Mouse (Mus musculus): ENCODE results near the gene Myo18a. TPM values are rescaled to one million over a fixed set of nuclear protein-coding genes. Genes with fewer than 3 reads are reported as not detected.

The Myo18a gene
- total RNA-seq, 2 experiments from 2014 or later: 329 to 377 TPM

- no peak for DNase-seq
Measured at GRCm38 (mm10) chr11:77771879-77772713, 9.1 kb downstream of the Myo18a start.

GRCm38 (mm10) chr11:77775701-77776400 is 12.8 kb downstream of the Myo18a start:
- no peak for DNase-seq

GRCm38 (mm10) chr11:77777436-77777835 is 14.4 kb downstream of the Myo18a start:
- DNase-seq: no peak

- no peak for DNase-seq
Measured at GRCm38 (mm10) chr11:77777937-77778336, 14.9 kb downstream of the Myo18a start.

- no peak for DNase-seq
Measured at GRCm38 (mm10) chr11:77779240-77779639, 16.2 kb downstream of the Myo18a start.

- DNase-seq: no peak
Measured at GRCm38 (mm10) chr11:77781088-77781487, 18.0 kb downstream of the Myo18a start.

- DNase-seq: no peak
Measured at GRCm38 (mm10) chr11:77782104-77782815, 19.2 kb downstream of the Myo18a start.

- DNase-seq: no peak
Measured at GRCm38 (mm10) chr11:77783211-77783746, 20.2 kb downstream of the Myo18a start.

GRCm38 (mm10) chr11:77783747-77784646 is 21.0 kb downstream of the Myo18a start:
- DNase-seq: no peak

- no peak for DNase-seq
Measured at GRCm38 (mm10) chr11:77784894-77785293, 21.8 kb downstream of the Myo18a start.

- DNase-seq: no peak
Measured at GRCm38 (mm10) chr11:77785396-77785767, 22.3 kb downstream of the Myo18a start.

- DNase-seq: no peak
Measured at GRCm38 (mm10) chr11:77785768-77786561, 22.9 kb downstream of the Myo18a start.

- DNase-seq: no peak
Measured at GRCm38 (mm10) chr11:77787707-77788106, 24.7 kb downstream of the Myo18a start, which contains the start of gene Gm10277. TSS of gene Gm10277 (minus strand) at chr11:77787747.

- DNase-seq: no peak
Measured at GRCm38 (mm10) chr11:77789512-77789911, 26.5 kb downstream of the Myo18a start.

- no peak for DNase-seq
Measured at GRCm38 (mm10) chr11:77790286-77790685, 27.2 kb downstream of the Myo18a start.

- no peak for DNase-seq
Measured at GRCm38 (mm10) chr11:77791241-77791727, 28.2 kb downstream of the Myo18a start.

- DNase-seq: peak; percentile 57
Measured at GRCm38 (mm10) chr11:77791752-77792565, 28.9 kb downstream of the Myo18a start.

GRCm38 (mm10) chr11:77792566-77792909 is 29.5 kb downstream of the Myo18a start:
- DNase-seq: no peak

GRCm38 (mm10) chr11:77793238-77793930 is 30.3 kb downstream of the Myo18a start:
- peak; percentile 92 for DNase-seq

Measured in gastrocnemius, postnatal 25 days (tissue).